Mouse (Mus musculus) limb, embryonic 12.5 days (tissue): ENCODE measurements around the gene Ccdc117. TPM values are rescaled to one million over a fixed set of nuclear protein-coding genes. Genes with fewer than 3 reads are reported as not detected.
A peak's percentile ranks its signal among the peaks of the same experiment; 100 is the strongest.
"Not testable (repeated sequence)": the region's sequence is repeated elsewhere in the genome, so short reads cannot be mapped to it uniquely, and the experiment has no call there.

Experiments
- ATAC-seq: fragments of 200-750 bp; cut with Nextera tagmentation; 2 replicates; pipeline ENCODE4 v1.8.0; 2017; ENCODE audit warnings: low read depth, moderate TSS enrichment; ENCODE audit not compliant: insufficient number of reproducible peaks, insufficient read depth, low FRiP score, low TSS enrichment
- H3K27ac ChIP-seq: fragments of 300-500 bp; sonication (generic); 2 replicates; pipeline ENCODE4 v1.5.1; 2016; ENCODE audit warnings: mild to moderate bottlenecking, moderate library complexity
- H3K27me3 ChIP-seq: fragments of 300-500 bp; sonication (generic); 2 replicates; pipeline ENCODE4 v1.6.1; 2016; ENCODE audit warnings: mild to moderate bottlenecking, moderate library complexity
- H3K36me3 ChIP-seq: fragments of 300-500 bp; sonication (generic); 2 replicates; pipeline ENCODE4 v1.6.1; 2016; ENCODE audit warnings: mild to moderate bottlenecking, moderate library complexity
- H3K4me1 ChIP-seq: fragments of 300-500 bp; sonication (generic); replicated peaks from 2 replicates; pipeline ENCODE4 v1.6.1; 2016
- H3K4me2 ChIP-seq: fragments of 300-500 bp; sonication (generic); 2 replicates; pipeline ENCODE4 v1.6.1; 2016; ENCODE audit warnings: mild to moderate bottlenecking, moderate library complexity
- H3K4me3 ChIP-seq: fragments of 300-500 bp; sonication (generic); replicated peaks from 2 replicates; pipeline ENCODE4 v1.5.1; 2016; ENCODE audit warnings: mild to moderate bottlenecking
- H3K9ac ChIP-seq: fragments of 300-500 bp; sonication (generic); replicated peaks from 2 replicates; pipeline ENCODE4 v1.6.1; 2016; ENCODE audit warnings: mild to moderate bottlenecking, moderate library complexity
- H3K9me3 ChIP-seq: fragments of 300-500 bp; sonication (generic); 2 replicates; pipeline ENCODE4 v1.6.1; 2016; ENCODE audit warnings: mild to moderate bottlenecking, moderate library complexity
- WGBS: fragments of 180-500 bp; shearing (Covaris S2); methylation state at CpG from one replicate; pipeline ENCODE4 v1.1.7; 2016; 5-methylcytosine and 5-hydroxymethylcytosine counted together
- polyA plus RNA-seq: library from polyadenylated mRNA; unstranded; fragments of >200 nt; fragmentation: Nextera tagmentation; extraction: Ambion mirVana; gene quantifications from 2 replicates; pipeline ENCODE4 v1.2.1, GENCODE M21; 2016

The Ccdc117 gene
- polyA plus RNA-seq, 1 experiment from 2014 or later, result 30.1 TPM

DNA sequence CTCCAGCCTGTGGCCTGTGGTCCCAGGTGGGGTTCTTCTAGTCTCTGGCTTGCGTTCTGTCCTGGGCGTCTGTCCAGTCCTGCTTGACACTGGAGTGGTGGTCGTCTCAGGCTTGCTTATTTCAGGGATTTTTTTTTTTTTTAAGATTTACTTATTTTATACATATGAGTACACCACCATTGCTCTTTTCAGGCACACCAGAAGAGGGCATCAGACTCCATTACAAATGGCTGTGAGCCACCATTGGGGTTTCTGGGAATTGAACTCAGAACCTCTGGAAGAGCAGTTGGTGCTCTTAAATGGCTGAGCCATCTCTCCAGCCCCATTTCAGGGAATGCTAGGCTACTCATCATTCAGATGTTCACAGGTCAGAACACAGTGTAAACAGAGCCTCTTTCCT is 18.3 kb upstream of the Ccdc117 start:
- Histone ChIP-seq H3K9me3 (no peaks in the 10 kb centered on the region), H3K27ac (no peak overlapping the region), H3K27me3 (no peaks in the 10 kb centered on the region), H3K4me1 (no peaks in the 10 kb centered on the region), H3K36me3 (no peaks in the 10 kb centered on the region), H3K4me2 (no peak overlapping the region), H3K9ac (no peak overlapping the region), H3K4me3 (no peak overlapping the region)
- 79% methylated on average over 3 of the region's 3 CpGs for WGBS
- no peak for ATAC-seq

DNA sequence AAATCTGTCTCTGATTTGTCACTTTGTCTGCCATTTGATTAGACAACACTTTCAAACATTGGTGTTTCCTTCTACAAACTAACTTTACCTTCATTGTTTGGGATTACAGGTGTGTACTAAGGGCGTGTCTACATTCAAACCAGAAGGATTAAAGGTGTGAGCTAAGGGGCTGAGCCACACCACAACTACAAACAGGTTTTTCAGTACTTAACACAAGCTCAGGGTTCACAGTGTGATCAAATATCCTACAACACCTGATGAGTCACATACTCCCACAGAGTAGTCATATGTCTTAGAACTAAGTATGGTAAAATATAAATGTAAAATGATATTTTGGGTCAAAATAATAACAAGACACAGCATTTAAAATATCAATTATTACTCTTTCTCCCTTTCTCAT is 9.9 kb upstream of the Ccdc117 start:
- 65% methylated on average over 1 of the region's 1 CpGs for WGBS
- Histone ChIP-seq H3K9ac (no peak overlapping the region), H3K9me3 (no peaks in the 10 kb centered on the region), H3K4me2 (no peak overlapping the region), H3K36me3 (no peaks in the 10 kb centered on the region), H3K4me1 (no peaks in the 10 kb centered on the region), H3K4me3 (no peak overlapping the region), H3K27ac (no peak overlapping the region), H3K27me3 (no peaks in the 10 kb centered on the region)
- ATAC-seq, result no peak

DNA sequence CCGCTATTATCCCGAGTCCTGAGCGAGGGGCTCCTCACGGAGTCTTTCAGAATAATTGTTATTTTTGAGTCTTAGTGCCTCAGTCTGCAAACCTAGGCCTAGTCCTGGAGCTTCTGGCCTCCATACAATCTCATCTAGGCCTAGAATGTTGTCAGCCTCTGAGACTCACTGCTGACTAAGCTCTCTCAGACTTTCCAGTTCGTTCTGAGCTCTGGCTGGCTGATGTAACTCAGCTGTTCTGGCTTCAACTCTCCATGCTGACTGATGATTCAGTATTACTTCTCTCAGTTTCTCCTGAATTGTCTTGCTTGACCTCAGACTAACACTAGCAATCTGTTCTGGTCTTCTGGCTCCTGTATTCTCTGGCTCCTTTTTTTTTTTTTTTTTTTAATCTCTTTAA is 9.4 kb upstream of the Ccdc117 start:
- H3K9ac ChIP-seq, result no peak overlapping the region
- no peak overlapping the region for H3K4me3 ChIP-seq
- no peak overlapping the region for H3K4me2 ChIP-seq
- H3K4me1 ChIP-seq, result no peaks in the 10 kb centered on the region
- no peaks in the 10 kb centered on the region for H3K27me3 ChIP-seq
- no peaks in the 10 kb centered on the region for H3K9me3 ChIP-seq
- WGBS, result 94% methylated on average over 5 of the region's 5 CpGs
- H3K27ac ChIP-seq, result no peak overlapping the region
- no peaks in the 10 kb centered on the region for H3K36me3 ChIP-seq
- ATAC-seq, result no peak

DNA sequence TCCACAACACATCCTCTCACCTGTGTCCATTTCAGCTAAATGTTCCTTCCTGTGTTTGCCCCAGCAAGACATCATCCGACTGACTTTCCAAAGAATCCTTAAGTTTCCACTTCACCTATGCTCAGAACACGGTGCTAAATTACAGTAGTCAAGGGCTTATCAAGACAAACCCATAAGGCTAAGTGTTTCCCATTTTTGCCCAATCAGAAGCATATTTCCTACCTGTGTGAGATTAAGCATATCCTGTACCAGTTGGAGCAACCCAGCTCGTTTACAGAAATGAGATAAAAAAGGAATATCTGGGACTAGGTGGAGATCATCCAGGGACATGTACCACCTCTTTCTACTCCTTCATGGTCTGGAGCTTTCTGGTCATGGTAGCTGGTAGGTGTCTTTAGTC is 4.7 kb upstream of the Ccdc117 start:
- Histone ChIP-seq H3K4me2 (no peak overlapping the region), H3K9me3 (no peaks in the 10 kb centered on the region), H3K9ac (no peak overlapping the region), H3K27me3 (no peaks in the 10 kb centered on the region), H3K4me3 (no peak overlapping the region), H3K27ac (no peak overlapping the region), H3K36me3 (no peaks in the 10 kb centered on the region), H3K4me1 (no peaks in the 10 kb centered on the region)
- no peak for ATAC-seq
- 87% methylated on average over 3 of the region's 3 CpGs for WGBS

DNA sequence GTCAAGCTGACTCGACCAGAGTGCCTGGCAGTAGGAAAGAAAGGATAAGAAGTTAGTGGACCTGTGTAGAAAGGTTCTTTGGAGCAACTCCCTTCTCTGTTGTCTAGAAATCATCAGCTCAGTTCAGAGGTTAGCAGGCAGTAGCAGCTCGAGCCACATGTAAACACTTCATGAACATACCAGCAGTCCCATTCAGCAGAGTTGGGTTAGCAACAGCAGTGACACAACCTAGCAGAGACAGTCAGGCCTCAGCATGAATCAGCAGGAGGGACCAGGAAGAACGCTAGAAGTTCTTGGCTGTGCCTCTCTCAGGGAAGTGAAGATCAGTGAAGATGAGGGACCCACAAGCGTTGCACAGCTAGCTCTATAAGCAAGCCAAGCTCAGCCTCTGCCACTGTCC is 3.5 kb upstream of the Ccdc117 start:
- H3K4me2 ChIP-seq, result no peak overlapping the region
- H3K4me3 ChIP-seq, result no peak overlapping the region
- H3K36me3 ChIP-seq, result no peaks in the 10 kb centered on the region
- H3K27me3 ChIP-seq, result no peaks in the 10 kb centered on the region
- H3K27ac ChIP-seq, result no peak overlapping the region
- no peaks in the 10 kb centered on the region for H3K9me3 ChIP-seq
- no peak for ATAC-seq
- 87% methylated on average over 4 of the region's 4 CpGs for WGBS
- peaks cover 8% of the 10 kb centered on the region for H3K4me1 ChIP-seq
- no peak overlapping the region for H3K9ac ChIP-seq

DNA sequence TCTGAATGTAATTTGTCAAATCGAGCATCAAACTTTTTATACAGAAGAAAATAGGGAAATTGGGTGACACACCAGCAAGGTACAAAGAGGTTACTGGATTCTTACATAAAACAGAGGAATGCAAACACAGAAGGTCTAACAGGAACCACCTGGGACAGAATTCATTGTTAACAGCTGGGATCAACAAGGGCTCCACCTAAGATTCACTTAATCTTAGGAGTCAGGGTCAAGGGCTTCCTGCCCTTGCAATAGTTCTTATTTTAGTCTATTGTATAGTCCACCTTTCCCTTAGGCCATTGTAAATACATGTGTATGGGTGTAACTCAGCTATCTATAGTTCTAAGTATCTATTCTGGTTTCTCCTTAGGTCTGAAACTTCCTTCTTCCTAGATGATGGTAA is 2.7 kb upstream of the Ccdc117 start:
- WGBS, result 89% methylated on average over 1 of the region's 1 CpGs
- H3K36me3 ChIP-seq, H3K27ac ChIP-seq, H3K4me2 ChIP-seq, ATAC-seq, H3K4me3 ChIP-seq, H3K9ac ChIP-seq, H3K27me3 ChIP-seq, H3K9me3 ChIP-seq: not testable (repeated sequence)
- H3K4me1 ChIP-seq, result peaks cover 11% of the 10 kb centered on the region

DNA sequence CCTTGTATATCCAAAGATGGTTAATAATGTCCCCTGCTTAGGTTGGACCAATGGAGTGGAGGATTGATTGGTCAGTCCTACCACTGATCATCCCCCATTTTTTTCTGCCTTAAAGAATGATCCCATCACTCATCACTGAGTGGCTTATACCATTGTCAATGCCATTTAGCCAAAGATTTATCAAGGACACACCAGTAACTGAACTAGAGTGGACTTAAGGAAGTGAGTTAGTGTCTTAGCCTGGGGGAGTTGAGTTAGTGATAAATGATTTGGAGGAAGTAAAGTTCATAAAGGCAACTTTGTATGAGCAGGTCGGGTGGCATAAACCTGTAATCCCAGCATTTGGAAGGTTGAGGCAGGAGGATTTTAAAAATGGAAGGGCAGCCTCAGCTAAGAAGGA is 1.3 kb upstream of the Ccdc117 start:
- 77% methylated on average over 1 of the region's 1 CpGs for WGBS
- Histone ChIP-seq H3K4me3 (no peak overlapping the region), H3K4me1 (peaks cover 16% of the 10 kb centered on the region), H3K27me3 (no peaks in the 10 kb centered on the region), H3K9me3 (no peaks in the 10 kb centered on the region), H3K27ac (no peak overlapping the region), H3K4me2 (no peak overlapping the region), H3K36me3 (peaks cover 12% of the 10 kb centered on the region; the same call in 1 of the 2 replicates), H3K9ac (no peak overlapping the region)
- no peak for ATAC-seq

DNA sequence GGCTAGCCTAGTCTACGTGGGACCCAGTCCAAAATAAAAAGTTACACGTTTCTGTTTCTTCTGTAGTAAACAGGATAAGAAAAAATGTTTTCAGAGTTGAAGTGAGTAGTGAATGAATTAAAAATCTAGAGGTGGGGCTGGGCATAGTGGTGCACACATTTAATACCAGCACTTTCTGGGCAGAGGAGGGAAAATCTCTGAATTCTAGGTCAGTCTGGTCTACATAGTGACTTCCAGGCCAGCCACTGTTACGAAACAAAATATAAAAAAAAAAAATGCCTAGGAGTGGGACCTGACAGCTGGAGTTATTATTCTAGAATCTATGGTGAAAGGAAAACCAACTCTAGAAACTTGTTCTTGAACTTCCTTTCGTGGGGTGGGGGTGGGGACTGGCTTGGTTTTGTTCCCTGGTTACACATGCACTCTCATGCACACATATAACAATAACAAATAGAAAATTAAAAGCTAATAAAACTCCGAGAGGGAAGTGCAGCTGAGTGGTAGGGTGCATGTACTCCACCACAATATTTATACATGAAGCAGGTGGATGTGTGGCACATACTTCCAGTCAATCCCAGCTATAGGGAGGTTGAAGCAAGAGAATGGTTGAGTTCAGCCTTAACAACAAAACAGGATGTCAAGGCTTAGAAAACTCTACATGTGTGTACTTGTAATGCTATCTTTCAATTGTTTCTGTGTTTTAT is 647 bp upstream of the Ccdc117 start:
- Histone ChIP-seq H3K4me1 (peaks cover 20% of the 10 kb centered on the region), H3K9ac (no peak overlapping the region), H3K36me3 (peaks cover 18% of the 10 kb centered on the region; the same call in 1 of the 2 replicates), H3K4me2 (peak overlapping the region; percentile 74), H3K27ac (peak overlapping the region; percentile 89; the same call in 1 of the 2 replicates), H3K27me3 (no peaks in the 10 kb centered on the region), H3K9me3 (no peaks in the 10 kb centered on the region), H3K4me3 (peak overlapping the region; percentile 89)
- WGBS, result 54% methylated on average over 5 of the region's 5 CpGs
- ATAC-seq, result no peak

DNA sequence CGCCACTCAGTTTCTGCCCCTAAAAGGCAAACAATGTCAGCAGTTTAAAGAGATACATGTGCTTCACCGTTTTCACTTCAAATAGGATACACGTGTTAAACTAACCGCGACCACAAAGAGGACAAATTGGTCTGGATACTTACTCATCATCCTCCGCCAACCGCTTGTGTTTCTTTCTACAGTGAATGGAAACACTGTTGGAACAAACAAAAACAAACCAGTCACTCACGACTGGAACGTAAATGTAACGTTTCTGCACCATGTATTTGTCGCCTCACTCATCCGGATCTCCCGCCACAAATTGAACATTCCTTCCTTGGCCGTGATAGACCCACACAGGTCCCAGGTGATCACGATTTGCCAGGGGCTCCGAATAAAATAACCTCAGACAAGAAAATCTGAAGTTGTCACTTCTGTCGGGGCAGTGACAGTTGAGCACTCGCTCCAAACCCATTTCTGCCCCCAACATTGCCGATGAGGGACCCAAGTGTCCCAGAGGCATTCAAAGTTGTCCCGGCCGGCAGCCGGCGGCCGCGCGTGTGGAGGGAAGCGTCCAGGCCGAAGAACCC is 673 bp downstream of the Ccdc117 start:
- Histone ChIP-seq H3K36me3 (peaks cover 24% of the 10 kb centered on the region; the same call in 1 of the 2 replicates), H3K4me1 (peaks cover 20% of the 10 kb centered on the region), H3K9ac (peak overlapping the region; percentile 91), H3K27ac (peak overlapping the region; percentile 89), H3K9me3 (no peaks in the 10 kb centered on the region), H3K4me3 (peak overlapping the region; percentile 89), H3K27me3 (no peaks in the 10 kb centered on the region), H3K4me2 (peak overlapping the region; percentile 74)
- 2% methylated on average over 28 of the region's 28 CpGs for WGBS
- no peak for ATAC-seq

DNA sequence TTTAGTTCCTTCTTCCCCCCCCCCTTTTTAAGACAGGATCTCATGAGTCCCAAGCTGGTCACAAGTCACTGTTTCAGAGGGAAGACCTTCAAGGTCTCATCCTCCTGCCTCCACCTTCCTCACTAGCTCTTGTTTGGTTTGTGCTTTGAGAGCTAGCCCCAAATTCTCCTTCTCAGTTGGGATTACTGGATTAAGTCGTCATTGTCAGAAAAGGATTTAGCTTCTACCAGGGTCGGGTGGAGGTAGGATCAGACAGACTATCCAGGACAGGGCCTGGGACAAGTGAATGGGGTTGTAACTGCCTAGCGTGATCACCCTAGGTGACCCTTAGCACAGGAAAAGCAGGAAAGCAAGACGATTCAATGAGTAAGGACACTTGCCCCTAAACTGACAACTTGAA is 1.7 kb downstream of the Ccdc117 start:
- no peak for ATAC-seq
- H3K9ac ChIP-seq, result peak overlapping the region; percentile 91; the same call in 1 of the 2 replicates
- 57% methylated on average over 4 of the region's 4 CpGs for WGBS

DNA sequence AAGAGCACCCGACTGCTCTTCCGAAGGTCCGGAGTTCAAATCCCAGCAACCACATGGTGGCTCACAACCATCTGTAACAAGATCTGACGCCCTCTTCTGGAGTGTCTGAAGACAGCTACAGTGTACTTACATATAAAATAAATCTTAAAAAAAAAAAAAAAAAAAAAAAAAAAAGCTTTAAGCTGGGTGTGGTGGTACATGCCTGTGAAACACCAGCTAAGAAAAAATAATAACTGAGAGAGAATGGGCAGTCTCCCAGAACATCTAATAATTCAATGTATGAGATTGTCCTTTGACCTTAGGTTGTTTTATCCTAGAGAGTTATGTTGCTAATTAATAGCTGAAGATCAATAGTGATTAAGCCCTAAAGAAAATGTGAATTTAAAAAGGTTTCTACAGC is 4.5 kb downstream of the Ccdc117 start:
- H3K4me2 ChIP-seq, H3K27me3 ChIP-seq, H3K9ac ChIP-seq, H3K27ac ChIP-seq, H3K9me3 ChIP-seq, ATAC-seq, H3K4me3 ChIP-seq: not testable (repeated sequence)
- Histone ChIP-seq H3K4me1 (peaks cover 20% of the 10 kb centered on the region), H3K36me3 (peaks cover 55% of the 10 kb centered on the region)
- 87% methylated on average over 4 of the region's 4 CpGs for WGBS

More for the DNA sequence above, 1.7 kb downstream of the Ccdc117 start:
- H3K27me3 ChIP-seq, result no peaks in the 10 kb centered on the region
- H3K4me3 ChIP-seq, result peak overlapping the region; percentile 89; the same call in 1 of the 2 replicates
- peak overlapping the region; percentile 74 for H3K4me2 ChIP-seq
- H3K27ac ChIP-seq, result no peak overlapping the region
- no peaks in the 10 kb centered on the region for H3K9me3 ChIP-seq
- peaks cover 20% of the 10 kb centered on the region for H3K4me1 ChIP-seq
- peaks cover 27% of the 10 kb centered on the region; the same call in 1 of the 2 replicates for H3K36me3 ChIP-seq

DNA sequence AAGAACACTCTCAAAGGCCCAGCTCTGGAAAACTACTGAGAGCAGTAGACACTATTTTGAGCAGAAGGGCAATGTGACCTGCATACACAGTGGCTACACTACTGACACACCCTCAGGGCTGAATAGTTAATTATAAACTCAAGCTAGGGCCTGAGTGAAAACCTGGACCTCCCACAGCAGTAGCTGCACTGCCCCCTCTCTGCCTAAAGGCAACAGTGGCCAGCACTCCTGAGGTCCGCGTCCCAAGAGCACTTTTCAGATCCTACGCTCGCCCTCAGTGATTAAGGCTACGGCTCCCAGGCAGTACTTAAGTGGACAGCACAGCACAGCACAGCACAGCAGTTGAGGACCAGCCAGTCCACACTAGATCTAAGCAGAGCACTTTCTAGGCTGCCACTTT is 8.9 kb downstream of the Ccdc117 start:
- ATAC-seq, result no peak
- H3K27me3 ChIP-seq, result no peaks in the 10 kb centered on the region
- H3K9me3 ChIP-seq, result no peaks in the 10 kb centered on the region
- no peak overlapping the region for H3K9ac ChIP-seq
- no peak overlapping the region for H3K4me2 ChIP-seq
- H3K27ac ChIP-seq, result no peak overlapping the region
- H3K4me3 ChIP-seq, result no peak overlapping the region
- peaks cover 2% of the 10 kb centered on the region; the same call in 1 of the 2 replicates for H3K4me1 ChIP-seq
- 80% methylated on average over 5 of the region's 5 CpGs for WGBS
- peaks cover 85% of the 10 kb centered on the region for H3K36me3 ChIP-seq
